Mouse (Mus musculus): ENCODE data around the gene Bmt2. TPM values are rescaled to one million over a fixed set of nuclear protein-coding genes. Genes with fewer than 3 reads are reported as not detected.

The Bmt2 gene
- polyA plus RNA-seq, 1 experiment from 2014 or later, result 18.3 TPM

DNA sequence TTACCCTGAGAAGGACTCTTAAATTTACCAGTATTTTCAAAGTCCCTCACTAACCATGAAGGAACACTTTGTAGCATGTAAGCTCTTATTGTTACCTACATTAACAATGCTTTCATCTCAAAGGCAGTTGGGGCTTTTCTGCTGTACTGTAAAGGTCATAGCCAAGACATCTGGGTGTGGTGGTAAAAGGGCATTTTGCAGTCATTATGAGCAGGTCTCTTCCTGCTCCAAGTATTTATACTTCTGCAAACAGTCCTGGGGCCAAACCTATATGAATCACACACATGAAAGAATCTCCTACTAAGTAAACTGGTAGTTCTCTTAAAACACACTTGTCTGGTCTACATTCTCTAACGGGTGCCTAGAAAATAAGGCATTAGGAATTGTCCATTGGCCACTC lies 95.7 kb downstream of the Bmt2 start:
- WGBS, result 90% methylated on average over 1 of the region's 1 CpGs
- H3K27me3 ChIP-seq (replicated peaks; ENCODE audit: low read depth, poor library complexity, severe bottlenecking), result no peaks in the 10 kb centered on the region
- H3K4me1 ChIP-seq, result peaks cover 5% of the 10 kb centered on the region; the same call in 1 of the 2 replicates
- peaks cover 56% of the 10 kb centered on the region for H3K36me3 ChIP-seq (replicated peaks)
- H3K4me3 ChIP-seq, result no peak overlapping the region
- DNase-seq (ENCODE audit: low spot score), result no peak
- no peak overlapping the region for H3K27ac ChIP-seq (replicated peaks)
- H3K9me3 ChIP-seq, result no peaks in the 10 kb centered on the region

Other genes with a start within 250 kb of the Bmt2 start
- 28.6 and 31.5 TPM in 2 replicates for gene Tmem168, start 69.9 kb downstream of the Bmt2 start, polyA plus RNA-seq (2016; fragmentation: Nextera tagmentation; extraction: Ambion mirVana)
- 4.0 and 4.4 TPM in 2 replicates for gene Gpr85, start 162.0 kb upstream of the Bmt2 start, polyA plus RNA-seq (2016; fragmentation: Nextera tagmentation; extraction: Ambion mirVana)
- 86.5 and 90.9 TPM in 2 replicates for gene 2610001J05Rik, start 193.6 kb upstream of the Bmt2 start, polyA plus RNA-seq (2016; fragmentation: Nextera tagmentation; extraction: Ambion mirVana)

Data from embryonic facial prominence, embryonic 10.5 days (tissue).